Mouse (Mus musculus) embryonic facial prominence, embryonic 12.5 days (tissue): Measurements from ENCODE around the gene Enc1. TPM values are rescaled to one million over a fixed set of nuclear protein-coding genes. Genes with fewer than 3 reads are reported as not detected.
A peak's percentile ranks its signal among the peaks of the same experiment; 100 is the strongest.
"Not testable (repeated sequence)": the region's sequence is repeated elsewhere in the genome, so short reads cannot be mapped to it uniquely, and the experiment has no call there.

Source experiments
- ATAC-seq: fragments of 200-750 bp; cut with Nextera tagmentation; 2 replicates; pipeline ENCODE4 v1.8.0; 2017; ENCODE audit not compliant: insufficient number of reproducible peaks, insufficient read depth, low FRiP score, low TSS enrichment
- H3K27ac ChIP-seq: fragments of 300-500 bp; sonication (generic); 2 replicates; pipeline ENCODE4 v1.5.1; 2016; ENCODE audit warnings: mild to moderate bottlenecking
- H3K27me3 ChIP-seq: fragments of 300-500 bp; sonication (generic); 2 replicates; pipeline ENCODE4 v1.6.1; 2016; ENCODE audit warnings: mild to moderate bottlenecking, moderate library complexity
- H3K36me3 ChIP-seq: fragments of 300-500 bp; sonication (generic); 2 replicates; pipeline ENCODE4 v1.6.1; 2016; ENCODE audit warnings: mild to moderate bottlenecking
- H3K4me1 ChIP-seq: fragments of 300-500 bp; sonication (generic); 2 replicates; pipeline ENCODE4 v1.6.1; 2016
- H3K4me2 ChIP-seq: fragments of 300-500 bp; sonication (generic); replicated peaks from 2 replicates; pipeline ENCODE4 v1.6.1; 2016; ENCODE audit warnings: mild to moderate bottlenecking, moderate library complexity
- H3K4me3 ChIP-seq: fragments of 300-500 bp; sonication (generic); 2 replicates; pipeline ENCODE4 v1.5.1; 2016; ENCODE audit warnings: mild to moderate bottlenecking
- H3K9ac ChIP-seq: fragments of 300-500 bp; sonication (generic); 2 replicates; pipeline ENCODE4 v1.6.1; 2016; ENCODE audit warnings: mild to moderate bottlenecking, moderate library complexity
- H3K9me3 ChIP-seq: fragments of 300-500 bp; sonication (generic); 2 replicates; pipeline ENCODE4 v1.6.1; 2016; ENCODE audit warnings: mild to moderate bottlenecking, moderate library complexity
- WGBS: fragments of 180-500 bp; shearing (Covaris S2); methylation state at CpG from one replicate; pipeline ENCODE4 v1.1.7; 2016; 5-methylcytosine and 5-hydroxymethylcytosine counted together
- polyA plus RNA-seq: library from polyadenylated mRNA; unstranded; fragments of >200 nt; fragmentation: Nextera tagmentation; extraction: Ambion mirVana; gene quantifications from 2 replicates; pipeline ENCODE4 v1.2.1, GENCODE M21; 2016

The Enc1 gene
- polyA plus RNA-seq, 1 experiment from 2014 or later = 7.8 TPM

GRCm38 (mm10) chr13:97253418-97253981 lies 12.6 kb downstream of the Enc1 start:
- no peak for ATAC-seq
- Histone ChIP-seq H3K9me3 (no peaks in the 10 kb centered on the region), H3K4me3 (no peak overlapping the region), H3K9ac (no peak overlapping the region), H3K36me3 (peaks cover 21% of the 10 kb centered on the region), H3K4me1 (peaks cover 46% of the 10 kb centered on the region), H3K4me2 (no peak overlapping the region), H3K27ac (no peak overlapping the region), H3K27me3 (peaks cover under 1% of the 10 kb centered on the region)
- WGBS = 76% methylated on average over 6 of the region's 6 CpGs

- H3K27ac ChIP-seq = no peak overlapping the region
Measured at GRCm38 (mm10) chr13:97253994-97254393, 13.1 kb downstream of the Enc1 start.

GRCm38 (mm10) chr13:97254564-97255164 lies 13.8 kb downstream of the Enc1 start:
- no peak overlapping the region for H3K27ac ChIP-seq
- peaks cover 20% of the 10 kb centered on the region for H3K36me3 ChIP-seq
- H3K9me3 ChIP-seq = no peaks in the 10 kb centered on the region
- H3K9ac ChIP-seq = no peak overlapping the region
- no peak overlapping the region for H3K4me3 ChIP-seq
- H3K27me3 ChIP-seq = peaks cover 6% of the 10 kb centered on the region
- ATAC-seq = no peak
- H3K4me2 ChIP-seq = no peak overlapping the region
- WGBS = 78% methylated on average over 10 of the region's 10 CpGs
- peaks cover 34% of the 10 kb centered on the region for H3K4me1 ChIP-seq

More at GRCm38 (mm10) chr13:97253994-97254393, 13.1 kb downstream of the Enc1 start:
- ATAC-seq = no peak
- Histone ChIP-seq H3K9ac (no peak overlapping the region), H3K4me3 (no peak overlapping the region), H3K27me3 (peaks cover 6% of the 10 kb centered on the region), H3K4me1 (peaks cover 41% of the 10 kb centered on the region), H3K9me3 (no peaks in the 10 kb centered on the region), H3K36me3 (peaks cover 21% of the 10 kb centered on the region), H3K4me2 (no peak overlapping the region)
- WGBS = 90% methylated on average over 5 of the region's 5 CpGs

GRCm38 (mm10) chr13:97255976-97256848 lies 15.3 kb downstream of the Enc1 start:
- 66% methylated on average over 6 of the region's 6 CpGs for WGBS
- H3K9ac ChIP-seq = no peak overlapping the region
- no peak overlapping the region for H3K4me2 ChIP-seq
- peaks cover 32% of the 10 kb centered on the region for H3K4me1 ChIP-seq
- peaks cover 6% of the 10 kb centered on the region for H3K27me3 ChIP-seq
- H3K36me3 ChIP-seq = peaks cover 12% of the 10 kb centered on the region; the same call in 1 of the 2 replicates
- no peaks in the 10 kb centered on the region for H3K9me3 ChIP-seq
- no peak for ATAC-seq
- no peak overlapping the region for H3K4me3 ChIP-seq
- peak overlapping the region; percentile 30; the same call in 1 of the 2 replicates for H3K27ac ChIP-seq

GRCm38 (mm10) chr13:97256849-97257379 lies 16.0 kb downstream of the Enc1 start:
- peaks cover 6% of the 10 kb centered on the region for H3K27me3 ChIP-seq
- no peak overlapping the region for H3K4me2 ChIP-seq
- no peak overlapping the region for H3K4me3 ChIP-seq
- 53% methylated on average over 12 of the region's 12 CpGs for WGBS
- H3K27ac ChIP-seq = peak overlapping the region; percentile 30; the same call in 1 of the 2 replicates
- no peak for ATAC-seq
- H3K36me3 ChIP-seq = peaks cover 5% of the 10 kb centered on the region; the same call in 1 of the 2 replicates
- no peaks in the 10 kb centered on the region for H3K9me3 ChIP-seq
- peaks cover 27% of the 10 kb centered on the region for H3K4me1 ChIP-seq
- no peak overlapping the region for H3K9ac ChIP-seq

GRCm38 (mm10) chr13:97259271-97259670 lies 18.4 kb downstream of the Enc1 start:
- 69% methylated on average over 16 of the region's 16 CpGs for WGBS
- H3K9me3 ChIP-seq = no peaks in the 10 kb centered on the region
- peaks cover 6% of the 10 kb centered on the region for H3K27me3 ChIP-seq
- no peak overlapping the region for H3K4me2 ChIP-seq
- H3K36me3 ChIP-seq = peaks cover under 1% of the 10 kb centered on the region; the same call in 1 of the 2 replicates
- H3K4me1 ChIP-seq = peaks cover 20% of the 10 kb centered on the region
- no peak overlapping the region for H3K27ac ChIP-seq
- ATAC-seq = no peak
- H3K9ac ChIP-seq = no peak overlapping the region
- H3K4me3 ChIP-seq = no peak overlapping the region

- Histone ChIP-seq H3K4me1 (peaks cover 20% of the 10 kb centered on the region), H3K4me3 (no peak overlapping the region), H3K27me3 (peaks cover 6% of the 10 kb centered on the region), H3K36me3 (no peaks in the 10 kb centered on the region), H3K9ac (no peak overlapping the region), H3K9me3 (no peaks in the 10 kb centered on the region), H3K27ac (no peak overlapping the region), H3K4me2 (no peak overlapping the region)
- WGBS = 26% methylated on average over 8 of the region's 8 CpGs
- no peak for ATAC-seq
Measured at GRCm38 (mm10) chr13:97260456-97261180, 19.7 kb downstream of the Enc1 start.

- 41% methylated on average over 8 of the region's 8 CpGs for WGBS
- H3K27ac ChIP-seq = no peak overlapping the region
- H3K9ac ChIP-seq = no peak overlapping the region
- no peaks in the 10 kb centered on the region for H3K9me3 ChIP-seq
- peaks cover 6% of the 10 kb centered on the region for H3K27me3 ChIP-seq
- H3K36me3 ChIP-seq = no peaks in the 10 kb centered on the region
- H3K4me3 ChIP-seq = no peak overlapping the region
- peaks cover 20% of the 10 kb centered on the region for H3K4me1 ChIP-seq
- H3K4me2 ChIP-seq = no peak overlapping the region
- no peak for ATAC-seq
Measured at GRCm38 (mm10) chr13:97261549-97261948, 20.6 kb downstream of the Enc1 start.

GRCm38 (mm10) chr13:97262676-97263075 lies 21.8 kb downstream of the Enc1 start:
- ATAC-seq = no peak
- WGBS = 82% methylated on average over 10 of the region's 10 CpGs
- no peak overlapping the region for H3K4me2 ChIP-seq
- H3K27ac ChIP-seq = no peak overlapping the region
- no peaks in the 10 kb centered on the region for H3K36me3 ChIP-seq
- no peak overlapping the region for H3K4me3 ChIP-seq
- H3K27me3 ChIP-seq = peaks cover 6% of the 10 kb centered on the region
- H3K4me1 ChIP-seq = peaks cover 13% of the 10 kb centered on the region
- H3K9me3 ChIP-seq = no peaks in the 10 kb centered on the region
- no peak overlapping the region for H3K9ac ChIP-seq

- not testable (repeated sequence) for ATAC-seq, H3K4me2 ChIP-seq, H3K9me3 ChIP-seq, H3K4me3 ChIP-seq, H3K27me3 ChIP-seq, H3K27ac ChIP-seq, H3K4me1 ChIP-seq, H3K9ac ChIP-seq, H3K36me3 ChIP-seq
- 89% methylated on average over 6 of the region's 6 CpGs for WGBS
Measured at GRCm38 (mm10) chr13:97265534-97265933, 24.6 kb downstream of the Enc1 start.

- no peak overlapping the region for H3K9ac ChIP-seq
- WGBS = 86% methylated on average over 2 of the region's 2 CpGs
- H3K4me1 ChIP-seq = no peaks in the 10 kb centered on the region
- no peaks in the 10 kb centered on the region for H3K36me3 ChIP-seq
- H3K4me2 ChIP-seq = no peak overlapping the region
- no peak overlapping the region for H3K27ac ChIP-seq
- no peak overlapping the region for H3K4me3 ChIP-seq
- ATAC-seq = no peak
- H3K27me3 ChIP-seq = no peaks in the 10 kb centered on the region
- 0 out of 2 replicates have a peak, but pooled peaks cover 4% of the 10 kb centered on the region for H3K9me3 ChIP-seq
Measured at GRCm38 (mm10) chr13:97270723-97271122, 29.8 kb downstream of the Enc1 start.
